Mouse (Mus musculus): ENCODE data around the gene Clic6. TPM values are rescaled to one million over a fixed set of nuclear protein-coding genes. Genes with fewer than 3 reads are reported as not detected.

Clic6 gene
- total RNA-seq, 1 experiment from 2014 or later = not detected

- peak; percentile 92 for ATAC-seq (replicated peaks; ENCODE audit: insufficient number of reproducible peaks, low FRiP score, low TSS enrichment, poor library complexity, severe bottlenecking)
Observed at GRCm38 (mm10) chr16:92465642-92466526, 19.7 kb upstream of the Clic6 start.

GRCm38 (mm10) chr16:92467041-92467440 is 18.5 kb upstream of the Clic6 start:
- ATAC-seq (replicated peaks; ENCODE audit: insufficient number of reproducible peaks, low FRiP score, low TSS enrichment, poor library complexity, severe bottlenecking) = no peak

GRCm38 (mm10) chr16:92468459-92468858 is 17.1 kb upstream of the Clic6 start:
- no peak for ATAC-seq (replicated peaks; ENCODE audit: insufficient number of reproducible peaks, low FRiP score, low TSS enrichment, poor library complexity, severe bottlenecking)

DNA sequence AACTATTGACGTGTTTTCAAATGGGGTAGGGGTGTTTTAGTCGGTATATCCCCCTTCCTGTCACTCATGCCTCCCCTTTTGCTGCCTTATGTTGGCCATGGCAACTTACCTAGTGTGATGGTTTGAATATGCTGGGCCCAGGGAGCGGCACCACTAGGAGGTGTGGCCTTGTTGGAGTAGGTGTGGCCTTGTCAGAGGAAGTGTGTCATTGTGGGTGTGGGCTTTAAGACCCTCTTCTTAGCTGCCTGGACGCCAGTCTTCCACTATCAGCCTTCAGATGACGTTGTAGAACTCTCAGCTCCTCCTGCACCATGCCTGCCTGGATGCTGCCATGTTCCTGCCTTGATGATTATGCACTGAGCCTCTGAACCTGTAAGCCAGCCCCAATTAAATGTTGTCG is 14.8 kb upstream of the Clic6 start, which contains the start of gene Rcan1:
Rcan1 (minus strand) TSS at position 162 of the 400 bp plus-strand sequence.
- ATAC-seq (replicated peaks; ENCODE audit: insufficient number of reproducible peaks, low FRiP score, low TSS enrichment, poor library complexity, severe bottlenecking) = no peak

DNA sequence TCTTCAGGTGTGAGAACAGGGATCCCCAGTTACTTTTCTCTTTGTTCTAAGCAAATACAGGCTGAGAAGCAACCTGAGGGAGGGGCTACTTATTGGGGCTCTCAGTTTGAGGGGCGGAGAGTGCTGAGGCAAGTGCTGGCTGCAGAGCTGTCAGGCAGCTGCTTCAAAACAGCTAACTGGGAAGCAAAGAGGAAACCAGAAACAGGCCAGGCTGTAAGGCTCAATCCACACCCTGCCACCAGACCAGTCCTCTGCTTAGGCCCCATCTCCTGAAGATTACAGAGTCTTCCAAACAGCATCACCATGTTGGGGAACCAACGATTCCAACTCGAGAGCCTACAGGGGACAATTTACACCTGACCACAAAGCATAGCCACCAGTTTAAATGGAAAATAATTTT is 12.6 kb upstream of the Clic6 start:
- no peak for ATAC-seq (replicated peaks; ENCODE audit: insufficient number of reproducible peaks, low FRiP score, low TSS enrichment, poor library complexity, severe bottlenecking)

DNA sequence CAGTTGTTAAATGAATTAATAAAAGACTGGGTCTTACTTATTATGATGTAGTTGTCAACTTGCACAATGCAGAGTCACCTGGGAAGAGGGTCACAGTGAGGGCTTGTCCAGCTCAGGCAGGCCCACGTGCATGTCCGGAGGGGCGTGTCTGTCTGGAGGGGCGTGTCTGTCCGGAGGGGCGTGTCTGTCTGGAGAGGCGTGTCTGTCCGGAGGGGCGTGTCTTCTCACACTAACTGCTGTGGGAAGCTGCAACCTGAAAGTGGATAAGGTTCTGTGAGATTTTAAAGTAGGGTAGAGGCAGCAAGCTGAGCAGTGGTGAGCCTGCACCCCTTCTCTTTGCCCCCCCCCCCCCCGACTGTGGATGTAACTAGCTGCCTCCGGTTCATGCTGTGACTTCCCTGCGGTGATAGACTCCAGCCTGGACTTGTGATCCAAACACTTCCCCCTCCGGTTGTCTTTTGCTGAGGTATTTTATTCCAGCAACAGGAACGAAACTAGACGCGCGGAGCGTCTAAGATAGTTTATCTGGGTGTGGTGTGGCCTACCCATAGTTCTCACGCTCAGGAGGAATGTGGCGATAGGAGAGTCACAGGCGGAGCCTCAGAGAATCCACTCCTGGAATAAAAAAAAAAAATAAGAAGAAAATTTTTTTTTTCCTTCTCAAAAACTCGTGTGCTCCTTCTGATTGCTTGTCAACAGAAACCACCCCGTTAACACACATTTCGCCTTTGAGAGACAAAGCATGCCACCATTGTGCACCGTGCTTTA is 10.3 kb upstream of the Clic6 start:
- ATAC-seq (replicated peaks; ENCODE audit: insufficient number of reproducible peaks, low FRiP score, low TSS enrichment, poor library complexity, severe bottlenecking) = no peak

- no peak for ATAC-seq (replicated peaks; ENCODE audit: insufficient number of reproducible peaks, low FRiP score, low TSS enrichment, poor library complexity, severe bottlenecking)
Observed at GRCm38 (mm10) chr16:92478561-92479150, 6.9 kb upstream of the Clic6 start.

DNA sequence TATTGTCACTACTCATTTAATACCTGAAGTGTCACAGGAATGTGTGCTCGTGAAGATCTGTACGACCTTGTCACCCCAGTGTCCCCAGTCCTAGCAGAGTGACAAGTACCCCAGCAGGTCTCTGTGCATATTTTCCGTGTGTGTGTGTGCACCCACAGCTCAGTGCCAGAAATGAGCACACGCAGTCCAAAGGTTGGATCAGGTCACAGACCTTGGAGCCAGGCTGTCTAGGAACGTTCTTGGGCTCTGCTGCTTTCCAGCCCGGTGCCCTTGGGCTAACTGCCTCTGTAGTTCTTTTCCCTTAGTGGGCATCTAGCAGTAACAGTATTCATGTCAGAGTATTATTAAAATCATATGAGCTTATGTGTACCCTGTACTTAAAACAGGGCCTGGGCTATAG is 1.6 kb downstream of the Clic6 start:
- ATAC-seq (replicated peaks; ENCODE audit: insufficient number of reproducible peaks, low FRiP score, low TSS enrichment, poor library complexity, severe bottlenecking) = no peak

DNA sequence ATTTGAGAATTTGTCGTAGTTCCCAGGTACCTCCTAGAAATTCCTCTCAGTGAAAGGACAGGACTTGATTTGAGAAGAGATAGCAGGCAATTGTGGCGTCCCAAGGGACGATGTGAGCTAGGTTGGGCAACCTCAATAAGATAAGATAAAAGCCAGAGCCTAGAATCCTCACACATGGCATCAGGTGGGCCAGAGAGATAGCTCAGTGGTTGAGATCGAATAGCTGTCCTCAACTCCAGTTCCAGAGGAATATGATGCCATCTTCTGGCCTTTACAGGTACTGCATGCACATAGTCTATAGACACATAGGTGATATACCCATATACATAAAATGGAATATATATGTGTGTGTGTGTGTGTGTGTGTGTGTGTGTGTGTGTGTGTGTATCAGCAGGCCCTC is 2.0 kb downstream of the Clic6 start:
- peak; percentile 58; the same call in 1 of the 2 replicates for ATAC-seq (replicated peaks; ENCODE audit: insufficient number of reproducible peaks, low FRiP score, low TSS enrichment, poor library complexity, severe bottlenecking)

- ATAC-seq (replicated peaks; ENCODE audit: insufficient number of reproducible peaks, low FRiP score, low TSS enrichment, poor library complexity, severe bottlenecking) = no peak
Observed at GRCm38 (mm10) chr16:92488456-92488855, 2.9 kb downstream of the Clic6 start.

DNA sequence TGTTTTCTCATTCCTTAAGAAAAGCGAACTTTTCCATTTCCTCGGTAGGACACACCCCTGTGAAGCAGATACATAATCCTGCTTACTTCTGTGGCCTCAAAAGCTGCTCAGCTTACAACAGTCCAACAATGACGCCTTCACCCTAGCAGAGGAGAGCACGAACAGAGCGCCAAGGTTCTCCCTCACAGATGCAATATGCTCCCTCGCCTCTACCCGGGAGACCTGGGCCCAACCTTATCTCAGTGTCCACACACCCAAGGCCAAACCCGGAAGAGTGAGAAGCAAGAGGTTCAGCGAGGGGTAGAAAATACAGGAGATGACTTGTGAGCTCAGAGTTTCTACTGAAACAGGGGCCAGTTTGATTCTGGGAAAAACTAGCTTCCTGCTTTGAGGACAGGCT is 3.8 kb downstream of the Clic6 start:
- no peak for ATAC-seq (replicated peaks; ENCODE audit: insufficient number of reproducible peaks, low FRiP score, low TSS enrichment, poor library complexity, severe bottlenecking)

- no peak for ATAC-seq (replicated peaks; ENCODE audit: insufficient number of reproducible peaks, low FRiP score, low TSS enrichment, poor library complexity, severe bottlenecking)
Observed at GRCm38 (mm10) chr16:92497851-92498588, 12.5 kb downstream of the Clic6 start.

GRCm38 (mm10) chr16:92498589-92498981 is 13.0 kb downstream of the Clic6 start:
- no peak for ATAC-seq (replicated peaks; ENCODE audit: insufficient number of reproducible peaks, low FRiP score, low TSS enrichment, poor library complexity, severe bottlenecking)

DNA sequence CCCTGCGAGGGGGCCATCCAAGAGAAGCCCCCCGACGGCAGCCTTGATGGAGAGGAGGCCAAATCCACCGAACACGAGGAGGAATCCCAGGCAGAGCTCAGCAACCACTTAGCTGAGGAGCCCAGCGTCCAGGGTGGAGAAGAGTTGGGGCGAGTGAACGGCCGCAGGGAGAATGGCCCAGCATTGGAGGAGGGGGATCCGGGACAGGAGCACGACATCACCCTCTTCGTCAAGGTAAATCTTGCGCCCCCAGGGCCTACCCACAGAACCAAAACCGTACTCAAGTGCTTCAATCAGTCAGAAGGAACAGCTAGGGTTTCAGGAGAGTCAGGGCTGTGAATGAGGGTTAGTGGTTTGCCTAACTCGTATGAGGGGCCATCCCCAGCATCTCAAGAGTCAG is 13.8 kb downstream of the Clic6 start:
- no peak for ATAC-seq (replicated peaks; ENCODE audit: insufficient number of reproducible peaks, low FRiP score, low TSS enrichment, poor library complexity, severe bottlenecking)

- no peak for ATAC-seq (replicated peaks; ENCODE audit: insufficient number of reproducible peaks, low FRiP score, low TSS enrichment, poor library complexity, severe bottlenecking)
Observed at GRCm38 (mm10) chr16:92500534-92500933, 15.0 kb downstream of the Clic6 start.

DNA sequence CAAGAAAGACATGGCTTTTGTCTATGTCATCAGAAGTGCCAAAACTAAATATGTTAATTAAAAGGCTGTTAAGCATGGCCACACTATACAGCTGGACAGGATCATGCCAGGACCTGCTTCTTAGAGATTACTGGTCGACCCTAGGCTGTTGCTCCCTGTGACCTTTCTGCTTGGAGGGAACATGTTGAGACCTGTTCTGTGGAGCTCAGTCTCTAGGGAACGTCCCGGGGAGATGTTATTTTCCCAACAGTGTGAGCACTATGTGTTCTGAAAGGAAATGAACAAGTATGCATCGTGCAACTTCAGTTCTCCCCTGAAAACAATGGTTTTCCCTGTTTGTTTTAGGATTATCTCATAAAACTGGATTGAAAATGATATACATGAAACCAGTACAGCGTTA is 17.6 kb downstream of the Clic6 start:
- no peak for ATAC-seq (replicated peaks; ENCODE audit: insufficient number of reproducible peaks, low FRiP score, low TSS enrichment, poor library complexity, severe bottlenecking)

DNA sequence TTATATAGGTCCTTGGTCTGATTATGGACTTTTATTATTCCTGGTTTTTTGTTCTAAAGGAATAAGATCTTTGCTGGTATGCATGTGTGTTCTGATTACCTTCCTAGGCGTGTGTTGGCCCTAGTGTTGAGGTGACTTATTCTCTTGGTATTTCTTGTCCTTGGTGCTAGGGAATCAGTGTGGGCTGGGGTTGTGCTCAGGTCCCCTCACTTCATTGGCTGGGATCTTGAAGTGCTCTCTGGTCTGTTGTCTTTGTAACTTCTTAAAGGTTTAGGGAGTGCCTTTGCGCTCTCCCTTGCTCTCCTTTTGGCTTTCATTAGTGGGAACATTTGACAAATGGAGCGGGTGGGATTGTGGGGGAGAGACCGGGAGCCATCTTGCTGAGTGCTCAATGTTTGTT is 22.0 kb downstream of the Clic6 start:
- no peak for ATAC-seq (replicated peaks; ENCODE audit: insufficient number of reproducible peaks, low FRiP score, low TSS enrichment, poor library complexity, severe bottlenecking)

GRCm38 (mm10) chr16:92510835-92511772 is 25.6 kb downstream of the Clic6 start:
- ATAC-seq (replicated peaks; ENCODE audit: insufficient number of reproducible peaks, low FRiP score, low TSS enrichment, poor library complexity, severe bottlenecking) = no peak

Data from monocyte, adult 5-6 weeks (primary cell).